Mouse (Mus musculus) liver, embryonic 12.5 days (tissue): Measurements from ENCODE around the gene Psmd8. TPM values are rescaled to one million over a fixed set of nuclear protein-coding genes. Genes with fewer than 3 reads are reported as not detected.
"Not testable (repeated sequence)": the region's sequence is repeated elsewhere in the genome, so short reads cannot be mapped to it uniquely, and the experiment has no call there.

ENCODE experiments used
- ATAC-seq: fragments of 200-750 bp; cut with Nextera tagmentation; 2 replicates; pipeline ENCODE4 v1.8.0; 2017; ENCODE audit warnings: moderate number of reproducible peaks, mild to moderate bottlenecking, moderate library complexity
- H3K27ac ChIP-seq: fragments of 300-500 bp; sonication (generic); 2 replicates; pipeline ENCODE4 v1.5.1; 2016; ENCODE audit warnings: mild to moderate bottlenecking
- H3K27me3 ChIP-seq: fragments of 300-500 bp; sonication (generic); replicated peaks from 2 replicates; pipeline ENCODE4 v1.6.1; 2016; ENCODE audit warnings: mild to moderate bottlenecking, moderate library complexity
- H3K36me3 ChIP-seq: fragments of 300-500 bp; sonication (generic); 2 replicates; pipeline ENCODE4 v1.6.1; 2016; ENCODE audit warnings: mild to moderate bottlenecking, moderate library complexity
- H3K4me1 ChIP-seq: fragments of 300-500 bp; sonication (generic); 2 replicates; pipeline ENCODE4 v1.6.1; 2016
- H3K4me2 ChIP-seq: fragments of 300-500 bp; sonication (generic); 2 replicates; pipeline ENCODE4 v1.6.1; 2016; ENCODE audit warnings: mild to moderate bottlenecking, moderate library complexity
- H3K4me3 ChIP-seq: fragments of 300-500 bp; sonication (generic); 2 replicates; pipeline ENCODE4 v1.5.1; 2016; ENCODE audit warnings: mild to moderate bottlenecking, moderate library complexity
- H3K9ac ChIP-seq: fragments of 300-500 bp; sonication (generic); 2 replicates; pipeline ENCODE4 v1.6.1; 2016; ENCODE audit warnings: mild to moderate bottlenecking, moderate library complexity
- H3K9me3 ChIP-seq: fragments of 300-500 bp; sonication (generic); replicated peaks from 2 replicates; pipeline ENCODE4 v1.6.1; 2016; ENCODE audit warnings: mild to moderate bottlenecking, moderate library complexity
- WGBS: fragments of 180-500 bp; shearing (Covaris S2); methylation state at CpG from one replicate; pipeline ENCODE4 v1.1.7; 2016; ENCODE audit not compliant: insufficient replicate concordance; 5-methylcytosine and 5-hydroxymethylcytosine counted together
- polyA plus RNA-seq: library from polyadenylated mRNA; unstranded; fragments of >200 nt; fragmentation: Nextera tagmentation; extraction: Ambion mirVana; gene quantifications from 2 replicates; pipeline ENCODE4 v1.2.1, GENCODE M21; 2016

Gene Psmd8
- polyA plus RNA-seq, 1 experiment from 2014 or later = 180 TPM

DNA sequence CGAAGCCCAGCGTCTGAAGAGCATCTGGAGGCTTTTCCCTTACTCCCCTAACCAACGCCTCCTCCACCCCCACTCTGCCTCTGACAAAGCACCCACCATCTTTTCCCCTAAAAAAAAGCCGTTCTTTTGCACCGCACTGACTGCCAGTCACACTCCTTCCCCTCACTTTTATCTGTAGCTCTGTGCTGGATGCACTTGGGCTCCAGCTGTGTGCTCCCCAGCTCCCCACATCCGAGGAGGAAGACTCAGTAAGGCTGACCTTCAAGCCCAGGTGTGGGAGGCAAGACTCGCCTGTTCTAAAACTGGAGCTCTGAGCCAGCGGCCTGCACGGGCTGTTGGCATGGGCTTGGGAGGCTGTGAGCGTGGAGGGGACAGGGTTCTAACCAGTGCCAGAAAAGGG is 29.0 kb downstream of the Psmd8 start:
- Histone ChIP-seq H3K36me3 (peaks cover 10% of the 10 kb centered on the region), H3K4me3 (no peak overlapping the region), H3K27me3 (no peaks in the 10 kb centered on the region), H3K9me3 (0 out of 2 replicates have a peak, but pooled peaks cover 7% of the 10 kb centered on the region), H3K4me2 (no peak overlapping the region), H3K4me1 (peaks cover 12% of the 10 kb centered on the region), H3K9ac (no peak overlapping the region), H3K27ac (no peak overlapping the region)
- WGBS = 58% methylated on average over 10 of the region's 10 CpGs
- ATAC-seq = no peak

DNA sequence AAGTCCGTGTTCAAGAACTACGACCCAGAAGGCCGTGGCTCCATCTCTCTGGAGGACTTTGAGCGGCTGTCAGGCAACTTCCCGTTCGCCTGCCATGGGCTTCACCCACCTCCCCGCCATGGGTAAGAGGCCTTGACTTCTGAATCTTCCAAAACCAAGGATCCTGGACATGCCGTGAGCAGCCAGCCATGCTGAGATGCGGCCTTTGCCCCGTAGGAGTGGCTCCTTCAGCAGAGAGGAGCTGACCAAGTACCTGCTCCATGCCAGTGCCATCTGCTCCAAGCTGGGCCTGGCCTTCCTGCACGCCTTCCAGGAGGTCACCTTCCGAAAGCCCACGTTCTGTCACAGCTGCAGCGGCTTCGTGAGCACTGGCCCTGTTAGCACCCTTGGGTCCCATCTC is 31.7 kb downstream of the Psmd8 start:
- no peak overlapping the region for H3K4me3 ChIP-seq
- peaks cover 10% of the 10 kb centered on the region; the same call in 1 of the 2 replicates for H3K4me1 ChIP-seq
- 0 out of 2 replicates have a peak, but pooled peaks cover under 1% of the 10 kb centered on the region for H3K9me3 ChIP-seq
- H3K4me2 ChIP-seq = no peak overlapping the region
- 75% methylated on average over 15 of the region's 15 CpGs for WGBS
- H3K27ac ChIP-seq = no peak overlapping the region
- H3K36me3 ChIP-seq = no peaks in the 10 kb centered on the region; the same call in 1 of the 2 replicates
- H3K9ac ChIP-seq = no peak overlapping the region
- no peaks in the 10 kb centered on the region for H3K27me3 ChIP-seq
- no peak for ATAC-seq

DNA sequence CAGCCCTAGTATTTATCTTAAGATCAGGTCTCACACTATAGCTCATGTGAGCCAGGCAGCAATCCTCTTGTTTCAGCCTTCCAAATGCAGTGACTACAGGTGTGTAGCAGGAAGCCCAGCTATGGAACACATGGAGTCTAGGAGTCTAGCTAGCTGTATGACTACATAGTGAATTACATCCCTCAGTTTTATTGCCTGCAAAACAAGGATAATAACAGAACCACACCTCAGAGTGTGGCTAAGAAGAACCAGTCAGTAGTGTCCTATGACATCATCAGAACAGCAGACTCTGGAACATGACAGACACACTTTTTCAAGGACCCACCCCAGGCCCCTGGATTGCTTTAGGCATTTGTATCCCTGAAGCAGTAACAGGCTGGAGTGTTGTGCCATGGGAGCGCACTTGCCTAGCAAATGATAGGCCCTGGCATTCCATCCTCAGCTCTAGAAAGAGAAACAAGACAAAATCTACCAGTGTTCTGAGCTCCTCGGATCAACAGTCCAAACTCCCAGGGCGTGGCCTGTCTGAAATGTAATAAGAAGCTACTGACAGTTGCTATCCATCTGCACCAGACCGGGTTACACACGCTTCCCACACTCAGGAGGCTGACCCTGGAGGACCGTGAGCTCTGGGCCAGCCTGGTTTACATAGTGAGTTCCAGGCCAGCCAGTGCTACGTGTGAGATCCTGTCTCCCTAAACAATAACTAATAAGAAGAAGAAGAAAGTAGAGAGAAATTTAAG is 33.7 kb downstream of the Psmd8 start:
- H3K27me3 ChIP-seq = no peaks in the 10 kb centered on the region
- H3K27ac ChIP-seq = no peak overlapping the region
- no peak overlapping the region for H3K9ac ChIP-seq
- no peak for ATAC-seq
- no peak overlapping the region for H3K4me2 ChIP-seq
- H3K4me3 ChIP-seq = no peak overlapping the region
- H3K36me3 ChIP-seq = no peaks in the 10 kb centered on the region
- WGBS = 63% methylated on average over 7 of the region's 7 CpGs
- H3K9me3 ChIP-seq = no peaks in the 10 kb centered on the region
- peaks cover 10% of the 10 kb centered on the region; the same call in 1 of the 2 replicates for H3K4me1 ChIP-seq

DNA sequence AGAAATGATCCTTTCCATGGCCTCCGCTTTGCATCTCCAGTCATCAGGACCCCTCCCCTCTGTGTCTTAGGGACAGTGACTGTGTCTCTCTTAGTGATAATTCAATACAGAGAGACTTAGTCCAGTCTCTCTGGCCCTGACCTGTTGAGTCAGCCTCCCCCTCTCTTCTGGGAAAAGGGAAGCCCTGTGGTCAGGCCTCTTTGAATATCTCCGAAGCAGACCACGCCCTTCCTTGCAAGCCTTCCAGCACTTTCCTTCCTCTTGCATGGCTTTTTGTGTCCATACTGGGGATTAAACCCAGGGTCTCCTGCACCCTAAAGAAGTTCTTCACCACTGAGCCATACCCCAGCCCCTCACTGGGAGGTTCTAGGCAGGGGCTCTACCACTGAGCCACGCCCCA is 36.5 kb downstream of the Psmd8 start:
- H3K27me3 ChIP-seq = no peaks in the 10 kb centered on the region
- WGBS = 40% methylated on average over 4 of the region's 4 CpGs
- no peak for ATAC-seq
- no peak overlapping the region for H3K9ac ChIP-seq
- no peak overlapping the region for H3K4me2 ChIP-seq
- no peaks in the 10 kb centered on the region for H3K36me3 ChIP-seq
- H3K9me3 ChIP-seq = no peaks in the 10 kb centered on the region
- peaks cover 10% of the 10 kb centered on the region; the same call in 1 of the 2 replicates for H3K4me1 ChIP-seq
- no peak overlapping the region for H3K4me3 ChIP-seq
- H3K27ac ChIP-seq = no peak overlapping the region

DNA sequence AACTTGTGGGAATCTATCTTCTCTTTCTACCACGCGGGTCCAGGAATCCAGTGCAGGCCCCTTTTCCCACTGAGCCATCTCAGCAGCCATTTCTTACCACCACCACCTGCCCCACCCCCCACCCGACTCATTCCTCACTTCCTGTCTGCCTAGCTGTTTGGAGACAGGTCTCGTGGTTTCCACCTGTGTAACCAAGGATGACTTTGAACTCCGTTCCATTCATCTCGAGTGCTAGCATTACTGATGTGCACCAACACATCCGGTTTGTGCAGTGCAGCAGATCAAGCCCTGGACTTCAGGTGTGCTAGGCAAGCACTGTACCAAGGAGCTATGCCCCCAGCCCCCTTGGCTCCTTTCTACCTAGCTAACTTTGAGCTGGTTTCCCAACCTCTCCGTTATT is 39.1 kb downstream of the Psmd8 start:
- H3K4me3 ChIP-seq = no peak overlapping the region
- H3K4me2 ChIP-seq = no peak overlapping the region
- 61% methylated on average over 8 of the region's 8 CpGs for WGBS
- no peaks in the 10 kb centered on the region for H3K36me3 ChIP-seq
- no peak for ATAC-seq
- H3K9ac ChIP-seq = no peak overlapping the region
- H3K4me1 ChIP-seq = peaks cover 10% of the 10 kb centered on the region; the same call in 1 of the 2 replicates
- no peaks in the 10 kb centered on the region for H3K9me3 ChIP-seq
- peaks cover 5% of the 10 kb centered on the region; the same call in 1 of the 2 replicates for H3K27me3 ChIP-seq
- H3K27ac ChIP-seq = no peak overlapping the region

DNA sequence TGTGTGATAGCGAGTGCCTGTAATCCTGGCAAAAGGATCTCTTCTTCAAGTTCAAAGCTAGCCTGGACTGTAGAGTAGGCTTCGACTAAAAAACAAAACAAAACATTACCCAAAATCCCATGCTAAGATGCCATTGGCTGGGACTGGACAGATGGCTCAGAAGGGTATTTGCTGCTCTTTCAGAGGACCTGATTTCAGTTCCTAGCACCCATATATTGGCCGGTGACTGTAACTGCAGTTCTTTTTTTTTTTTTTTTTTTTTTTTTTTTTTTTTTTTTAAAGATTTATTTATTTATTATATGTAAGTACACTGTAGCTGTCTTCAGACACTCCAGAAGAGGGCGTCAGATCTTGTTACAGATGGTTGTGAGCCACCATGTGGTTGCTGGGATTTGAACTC is 41.3 kb downstream of the Psmd8 start:
- not testable (repeated sequence) for H3K9me3 ChIP-seq, H3K36me3 ChIP-seq, ATAC-seq, H3K4me3 ChIP-seq, H3K9ac ChIP-seq, H3K4me2 ChIP-seq, H3K27ac ChIP-seq
- Histone ChIP-seq H3K4me1 (peaks cover 15% of the 10 kb centered on the region; the same call in 1 of the 2 replicates), H3K27me3 (peaks cover 17% of the 10 kb centered on the region)
- 74% methylated on average over 3 of the region's 4 CpGs for WGBS

DNA sequence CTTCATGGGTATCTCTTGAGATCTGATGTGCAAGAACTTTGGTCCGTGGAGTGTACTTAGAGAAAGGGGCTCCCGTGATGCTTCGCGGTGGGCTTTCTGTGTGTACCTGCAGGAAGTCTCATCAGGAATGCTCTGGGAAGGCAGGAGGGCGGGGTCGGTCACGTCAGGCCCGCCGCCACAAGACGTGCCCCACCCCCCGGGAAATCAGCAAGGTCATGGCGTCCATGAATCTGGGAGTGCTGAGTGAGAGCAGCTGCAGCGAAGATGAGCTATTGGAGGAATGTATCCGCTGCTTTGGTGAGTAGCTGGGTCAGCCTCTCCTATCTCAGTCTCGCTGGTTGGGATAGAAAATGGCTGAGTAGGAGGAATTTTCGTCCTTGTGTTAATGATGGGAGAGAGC is 43.1 kb downstream of the Psmd8 start:
- no peak overlapping the region for H3K4me2 ChIP-seq

DNA sequence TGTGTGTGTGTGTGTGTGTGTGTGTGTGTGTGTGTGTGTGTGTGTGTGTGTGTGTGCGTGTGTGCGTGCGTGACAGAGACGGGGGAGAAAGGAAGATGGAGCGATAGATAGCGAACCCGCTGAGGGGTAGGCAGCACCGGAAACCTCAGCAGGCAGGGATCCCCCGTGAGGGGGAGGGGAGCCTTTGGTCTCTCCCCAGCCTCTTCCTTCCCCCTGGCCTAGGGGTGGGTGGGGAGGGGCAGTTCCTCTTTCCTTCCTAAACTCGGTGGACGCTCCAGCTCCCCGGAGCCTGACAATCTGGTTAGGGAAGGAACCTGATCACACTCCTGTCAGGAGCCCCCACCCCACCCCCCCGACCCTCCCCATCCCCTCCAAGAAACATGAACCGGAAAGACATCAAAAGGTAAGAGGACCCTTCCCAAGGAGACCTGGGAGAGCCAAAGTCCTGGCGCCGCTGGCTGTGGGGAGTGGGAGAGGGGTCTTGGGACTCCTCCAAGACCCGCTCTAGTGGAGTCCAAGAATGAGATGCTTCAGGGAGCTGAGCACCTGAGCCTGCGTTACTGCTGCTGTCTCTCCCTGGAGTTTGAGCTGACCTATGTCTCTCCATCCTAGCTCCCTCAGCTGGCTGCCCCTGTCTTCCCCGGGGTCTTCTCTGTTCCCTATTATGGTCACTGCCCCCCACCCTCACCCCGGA is 45.7 kb downstream of the Psmd8 start, which contains the start of gene Rasgrp4:
TSS of gene Rasgrp4 (plus strand) at position 159 of the 694 bp plus-strand sequence.
- Histone ChIP-seq H3K4me2 (peak within 1 kb of the TSS; percentile 52), H3K4me1 (0 out of 2 replicates have a peak, but pooled peaks cover 12% of the 10 kb centered on the region), H3K36me3 (no peaks in the 10 kb centered on the region), H3K9ac (no peak within 1 kb of the TSS), H3K9me3 (no peaks in the 10 kb centered on the region), H3K4me3 (peak within 1 kb of the TSS; percentile 26), H3K27me3 (peaks cover 17% of the 10 kb centered on the region), H3K27ac (no peak within 1 kb of the TSS)
- peak; percentile 55; the same call in 1 of the 2 replicates for ATAC-seq
- 1% methylated on average over 14 of the region's 20 CpGs for WGBS

More for the DNA sequence above, 43.1 kb downstream of the Psmd8 start:
- Histone ChIP-seq H3K9me3 (no peaks in the 10 kb centered on the region), H3K27me3 (peaks cover 17% of the 10 kb centered on the region), H3K9ac (no peak overlapping the region), H3K27ac (no peak overlapping the region), H3K4me1 (0 out of 2 replicates have a peak, but pooled peaks cover 12% of the 10 kb centered on the region), H3K36me3 (no peaks in the 10 kb centered on the region), H3K4me3 (no peak overlapping the region)
- WGBS = 49% methylated on average over 16 of the region's 16 CpGs
- ATAC-seq = no peak

DNA sequence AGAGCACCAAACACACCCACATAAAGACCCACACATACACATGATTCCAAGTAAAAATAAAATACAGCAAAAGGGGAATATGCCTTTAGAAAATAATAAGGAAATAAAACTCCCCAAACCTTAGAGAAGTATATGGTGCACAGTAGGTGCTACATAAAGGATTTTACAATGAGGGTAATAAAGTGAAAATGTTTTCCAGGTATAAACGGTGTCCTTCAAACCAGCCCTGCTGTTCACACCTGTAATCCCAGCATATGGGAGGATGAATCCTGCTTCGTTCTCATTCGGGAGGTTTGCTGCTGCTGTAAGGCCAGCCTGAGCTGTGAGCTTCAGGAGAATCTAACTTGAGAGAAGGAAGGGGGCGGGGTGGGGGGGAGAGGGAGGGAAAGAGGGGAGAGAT is 46.3 kb downstream of the Psmd8 start:
- 0 out of 2 replicates have a peak, but pooled peaks cover 12% of the 10 kb centered on the region for H3K4me1 ChIP-seq
- ATAC-seq = no peak
- no peak overlapping the region for H3K27ac ChIP-seq
- H3K4me3 ChIP-seq = peak overlapping the region; percentile 26; the same call in 1 of the 2 replicates
- H3K9me3 ChIP-seq = no peaks in the 10 kb centered on the region
- 7% methylated on average over 4 of the region's 4 CpGs for WGBS
- H3K4me2 ChIP-seq = peak overlapping the region; percentile 52
- H3K9ac ChIP-seq = no peak overlapping the region
- H3K36me3 ChIP-seq = no peaks in the 10 kb centered on the region
- H3K27me3 ChIP-seq = peaks cover 17% of the 10 kb centered on the region

DNA sequence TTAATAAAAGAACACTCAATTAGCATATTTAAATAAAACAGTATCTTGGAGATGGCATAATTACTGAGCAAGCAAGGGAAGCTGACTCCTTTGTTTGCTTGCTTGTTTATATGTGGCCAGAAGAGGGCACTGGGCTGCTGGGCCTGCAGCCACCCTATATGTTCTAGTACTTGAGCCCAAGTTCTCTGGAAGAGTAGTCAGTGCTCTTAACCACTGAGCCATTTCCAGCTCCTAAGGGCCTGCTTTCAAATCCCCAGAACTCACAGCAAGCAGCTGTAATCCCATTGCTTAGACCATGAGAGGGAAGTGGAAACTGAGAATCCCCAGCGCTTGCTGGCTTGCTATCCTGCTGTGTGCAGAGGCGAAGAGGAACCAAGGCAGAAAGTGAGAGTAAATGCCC is 51.8 kb downstream of the Psmd8 start:
- Histone ChIP-seq H3K4me3 (no peak overlapping the region), H3K4me1 (peaks cover 30% of the 10 kb centered on the region), H3K36me3 (no peaks in the 10 kb centered on the region), H3K27ac (no peak overlapping the region), H3K27me3 (no peaks in the 10 kb centered on the region), H3K4me2 (no peak overlapping the region), H3K9me3 (no peaks in the 10 kb centered on the region), H3K9ac (no peak overlapping the region)
- ATAC-seq = no peak
- WGBS = 79% methylated on average over 2 of the region's 2 CpGs

DNA sequence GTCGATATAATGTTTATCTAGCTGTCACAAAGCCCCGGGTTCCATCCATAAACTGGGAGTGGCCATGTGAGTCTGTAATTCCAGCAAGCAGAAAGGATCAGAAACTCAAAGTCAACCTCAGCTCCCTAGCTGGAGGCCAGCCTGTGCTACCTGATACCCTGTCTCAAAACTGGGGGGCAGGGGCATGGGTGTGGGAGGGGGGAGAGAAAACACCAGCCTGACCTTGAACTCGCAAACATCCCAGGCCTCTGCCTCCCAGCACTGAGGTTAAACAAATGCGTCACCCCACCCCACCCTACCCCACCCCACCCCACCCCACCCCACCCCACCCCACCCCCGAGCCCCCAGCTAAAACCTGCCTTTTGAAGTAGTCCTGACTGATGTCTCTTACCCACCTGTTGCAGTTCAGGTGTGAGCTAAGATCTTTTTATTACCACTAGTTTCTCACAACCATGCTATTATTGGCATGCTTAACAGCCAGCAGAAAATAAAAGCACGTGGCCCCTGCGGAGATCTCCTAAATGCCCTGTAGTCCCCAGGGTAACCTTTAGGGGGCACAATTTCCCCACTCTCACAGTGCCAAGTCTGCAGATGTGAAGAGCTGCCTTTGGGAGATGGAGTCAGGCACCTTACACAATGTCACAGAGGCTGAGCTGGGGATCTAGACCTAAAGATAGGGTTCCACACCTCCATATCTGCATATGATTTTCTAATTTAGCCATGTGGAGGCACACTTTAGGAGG is 54.2 kb downstream of the Psmd8 start:
- WGBS = 9% methylated on average over 6 of the region's 7 CpGs
- no peak for ATAC-seq
- Histone ChIP-seq H3K9me3 (no peaks in the 10 kb centered on the region), H3K9ac (no peak overlapping the region), H3K4me3 (no peak overlapping the region), H3K27ac (no peak overlapping the region), H3K27me3 (0 out of 2 replicates have a peak, but pooled peaks cover 3% of the 10 kb centered on the region), H3K36me3 (no peaks in the 10 kb centered on the region), H3K4me2 (peak overlapping the region; percentile 37), H3K4me1 (peaks cover 34% of the 10 kb centered on the region)
